Mouse (Mus musculus) thymus, adult 2 months (tissue): ENCODE data around the gene Nxt2. TPM values are rescaled to one million over a fixed set of nuclear protein-coding genes. Genes with fewer than 3 reads are reported as not detected.

Experiments
- DNase-seq: peaks from one replicate; pipeline ENCODE4 v3.0.0; 2021
- H3K27ac ChIP-seq: fragments of 200-500 bp; 2 replicates; pipeline ENCODE4 v1.5.1; 2012; ENCODE audit warnings: low read length, control low read depth; ENCODE audit not compliant: control insufficient read depth, insufficient read depth
- H3K27me3 ChIP-seq: fragments of 200-500 bp; 2 replicates; pipeline ENCODE4 v1.6.1; 2012; ENCODE audit warnings: mild to moderate bottlenecking, low read length, moderate library complexity, mixed read lengths; ENCODE audit not compliant: control insufficient read depth, insufficient read depth
- H3K36me3 ChIP-seq: fragments of 200-500 bp; 2 replicates; pipeline ENCODE4 v1.6.1; 2012; ENCODE audit warnings: mild to moderate bottlenecking, low read length, moderate library complexity; ENCODE audit not compliant: control insufficient read depth, insufficient read depth
- H3K4me1 ChIP-seq: fragments of 200-500 bp; replicated peaks from 2 replicates; pipeline ENCODE4 v1.6.1; 2012; ENCODE audit warnings: low read length; ENCODE audit not compliant: control insufficient read depth, insufficient read depth
- H3K4me3 ChIP-seq: fragments of 200-500 bp; 2 replicates; pipeline ENCODE4 v1.5.1; 2012; ENCODE audit warnings: mild to moderate bottlenecking, low read length, control low read depth, moderate library complexity; ENCODE audit not compliant: control insufficient read depth, insufficient read depth
- CTCF ChIP-seq: fragments of 200-500 bp; IDR thresholded peaks from 2 replicates; pipeline ENCODE4 v1.5.1; 2012; ENCODE audit warnings: mild to moderate bottlenecking, control low read depth, low read length, moderate library complexity, borderline replicate concordance; ENCODE audit not compliant: control insufficient read depth, poor library complexity, insufficient read depth; ENCODE audit errors: extremely low read depth
- POLR2A ChIP-seq: fragments of 200-500 bp; IDR thresholded peaks from 2 replicates; pipeline ENCODE4 v1.6.1; 2012; ENCODE audit warnings: mild to moderate bottlenecking, low read length, control low read depth, moderate library complexity; ENCODE audit not compliant: control insufficient read depth, poor library complexity, insufficient read depth; ENCODE audit errors: extremely low read depth
- WGBS: fragments of 180-500 bp; shearing (Covaris S2); methylation state at CpG from one replicate; pipeline ENCODE4 v1.1.7; 2018; 5-methylcytosine and 5-hydroxymethylcytosine counted together
- polyA plus RNA-seq: library from polyadenylated mRNA; depleted of rRNA; stranded (reverse); fragments of >200 nt; gene quantifications from 2 replicates; pipeline ENCODE4 v1.2.3, GENCODE M21; 2012; rRNA removed

Nxt2 gene
- polyA plus RNA-seq: 1.2 and 1.5 TPM in 2 replicates

GRCm38 (mm10) chrX:142226542-142226941, at the start of gene Nxt2:
Gene Nxt2 (plus strand): TSS chrX:142226770.
- no peak for DNase-seq
- WGBS: 94% methylated on average over 14 of the region's 14 CpGs
- H3K4me3 ChIP-seq: no peak within 1 kb of the TSS
- no peaks in the 10 kb centered on the region for H3K36me3 ChIP-seq
- TF ChIP-seq POLR2A (no peak), CTCF (no peak)
- no peaks in the 10 kb centered on the region for H3K27me3 ChIP-seq
- no peaks in the 10 kb centered on the region for H3K4me1 ChIP-seq
- no peak within 1 kb of the TSS for H3K27ac ChIP-seq

DNA sequence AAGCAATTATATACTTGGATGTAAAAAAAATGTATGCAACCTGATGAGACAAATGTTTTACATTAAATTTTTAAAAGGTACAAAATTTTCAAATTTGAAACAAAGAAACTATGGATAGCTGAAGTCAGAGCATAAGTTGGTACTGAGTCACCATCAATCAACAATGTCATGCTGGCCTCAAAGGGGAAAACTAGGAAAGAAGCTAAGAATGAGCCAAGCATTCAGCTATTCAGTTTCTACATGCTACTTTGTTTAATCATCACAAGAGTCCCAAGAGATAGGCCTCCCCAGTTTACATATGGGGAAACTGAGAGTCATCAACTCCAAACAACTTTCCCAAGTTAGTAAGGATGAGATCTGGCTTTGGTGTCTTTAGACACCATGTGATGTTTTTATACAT, 49.6 kb upstream of the Nxt2 start:
- Histone ChIP-seq H3K36me3 (no peaks in the 10 kb centered on the region), H3K27me3 (no peaks in the 10 kb centered on the region), H3K4me3 (no peak overlapping the region), H3K27ac (no peak overlapping the region), H3K4me1 (no peaks in the 10 kb centered on the region)
- TF ChIP-seq CTCF (no peak), POLR2A (no peak)
- no peak for DNase-seq

- WGBS: 82% methylated on average over 2 of the region's 2 CpGs
- TF ChIP-seq CTCF: no peak
- TF ChIP-seq POLR2A: no peak
- no peak overlapping the region for H3K27ac ChIP-seq
Measured at GRCm38 (mm10) chrX:142182026-142182425, 44.5 kb upstream of the Nxt2 start.

DNA sequence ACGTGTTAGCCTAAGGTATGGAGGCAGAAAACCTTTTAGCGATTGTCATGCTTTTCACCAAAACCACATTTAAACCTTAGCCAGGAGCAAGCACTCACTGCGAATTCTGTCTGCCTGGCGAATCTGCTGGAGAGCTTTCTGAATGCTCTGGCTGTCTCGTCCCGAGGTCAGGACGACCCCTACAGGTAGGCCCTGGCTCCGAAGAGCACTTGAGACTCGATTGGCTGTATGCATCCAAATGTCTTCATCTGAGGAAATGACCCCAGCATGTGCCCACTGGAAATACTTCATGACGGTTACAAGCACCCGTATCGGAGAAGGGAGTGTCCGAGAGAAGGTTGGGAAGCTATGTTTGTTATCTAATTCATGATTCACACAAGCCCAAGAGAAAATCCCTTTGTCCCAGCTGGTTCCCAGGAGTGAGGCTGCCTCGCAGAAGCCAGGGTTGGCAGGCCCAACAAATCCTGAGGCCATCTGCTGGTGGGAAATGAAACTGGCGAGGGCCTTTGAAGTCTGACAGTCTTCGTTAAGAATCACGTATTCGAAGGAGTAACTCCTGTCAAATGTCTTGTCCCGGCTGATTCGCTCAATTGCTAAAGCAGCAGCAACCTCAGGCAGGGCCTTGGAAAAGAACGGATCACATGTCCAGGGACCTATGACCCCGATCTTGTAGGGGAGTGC, 37.4 kb upstream of the Nxt2 start:
- WGBS: 83% methylated on average over 22 of the region's 22 CpGs
- H3K27me3 ChIP-seq: no peaks in the 10 kb centered on the region
- DNase-seq: no peak
- TF ChIP-seq CTCF (no peak), POLR2A (no peak)
- no peak overlapping the region for H3K4me3 ChIP-seq
- no peaks in the 10 kb centered on the region for H3K36me3 ChIP-seq
- H3K4me1 ChIP-seq: no peaks in the 10 kb centered on the region
- H3K27ac ChIP-seq: no peak overlapping the region

More at GRCm38 (mm10) chrX:142182026-142182425, 44.5 kb upstream of the Nxt2 start:
- H3K4me3 ChIP-seq: no peak overlapping the region
- DNase-seq: no peak
- H3K36me3 ChIP-seq: no peaks in the 10 kb centered on the region
- H3K4me1 ChIP-seq: no peaks in the 10 kb centered on the region
- no peaks in the 10 kb centered on the region for H3K27me3 ChIP-seq

DNA sequence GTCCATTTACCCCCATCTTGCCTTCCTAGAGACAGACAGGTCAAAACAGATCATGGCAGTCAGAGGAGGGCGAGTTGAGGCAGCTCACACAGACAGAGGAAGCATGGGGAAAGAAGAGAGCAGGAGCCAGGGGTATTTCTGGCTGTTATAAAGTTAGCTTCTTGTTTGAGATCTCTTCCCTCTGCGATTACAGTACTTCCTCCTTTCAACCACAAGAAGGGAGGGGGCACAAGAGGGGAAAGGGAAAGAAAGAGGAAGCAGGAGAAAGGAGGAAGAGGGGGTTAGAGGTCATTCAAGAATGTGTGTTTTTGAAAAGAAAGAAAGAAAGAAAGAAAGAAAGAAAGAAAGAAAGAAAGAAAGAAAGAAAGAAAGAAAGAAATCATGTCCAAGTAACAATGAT, 36.2 kb upstream of the Nxt2 start:
- Histone ChIP-seq H3K27ac (no peak overlapping the region), H3K4me3 (no peak overlapping the region), H3K27me3 (no peaks in the 10 kb centered on the region), H3K4me1 (no peaks in the 10 kb centered on the region), H3K36me3 (no peaks in the 10 kb centered on the region)
- TF ChIP-seq CTCF (no peak), POLR2A (no peak)
- no peak for DNase-seq
- WGBS: 10% methylated on average over 2 of the region's 2 CpGs

GRCm38 (mm10) chrX:142194420-142194819, 32.1 kb upstream of the Nxt2 start:
- H3K27me3 ChIP-seq: no peaks in the 10 kb centered on the region
- no peaks in the 10 kb centered on the region for H3K36me3 ChIP-seq
- no peak overlapping the region for H3K4me3 ChIP-seq
- H3K4me1 ChIP-seq: no peaks in the 10 kb centered on the region
- DNase-seq: no peak
- no peak overlapping the region for H3K27ac ChIP-seq
- 83% methylated on average over 6 of the region's 6 CpGs for WGBS
- no peak for TF ChIP-seq POLR2A
- TF ChIP-seq CTCF: no peak

- H3K27ac ChIP-seq: no peak overlapping the region
- TF ChIP-seq POLR2A (no peak), CTCF (no peak)
- no peaks in the 10 kb centered on the region for H3K4me1 ChIP-seq
- no peaks in the 10 kb centered on the region for H3K27me3 ChIP-seq
- no peak overlapping the region for H3K4me3 ChIP-seq
- no peaks in the 10 kb centered on the region for H3K36me3 ChIP-seq
- DNase-seq: no peak
- WGBS: 70% methylated on average over 1 of the region's 1 CpGs
Measured at GRCm38 (mm10) chrX:142195551-142195950, 31.0 kb upstream of the Nxt2 start.
